Mouse (Mus musculus) kidney, embryonic 15.5 days (tissue): ENCODE data around the gene Spsb3. TPM values are rescaled to one million over a fixed set of nuclear protein-coding genes. Genes with fewer than 3 reads are reported as not detected.

ENCODE experiments used
- ATAC-seq: fragments of 200-750 bp; cut with Nextera tagmentation; replicated peaks from 2 replicates; pipeline ENCODE4 v1.8.0; 2017; ENCODE audit warnings: moderate TSS enrichment; ENCODE audit not compliant: low FRiP score
- H3K27ac ChIP-seq: fragments of 300-500 bp; sonication (generic); 2 replicates; pipeline ENCODE4 v1.5.1; 2015; ENCODE audit warnings: mild to moderate bottlenecking, inconsistent platforms
- H3K27me3 ChIP-seq: fragments of 300-500 bp; sonication (generic); 2 replicates; pipeline ENCODE4 v1.6.1; 2015; ENCODE audit warnings: inconsistent platforms
- H3K36me3 ChIP-seq: fragments of 300-500 bp; sonication (generic); 2 replicates; pipeline ENCODE4 v1.6.1; 2015; ENCODE audit warnings: inconsistent platforms
- H3K4me1 ChIP-seq: fragments of 300-500 bp; sonication (generic); 2 replicates; pipeline ENCODE4 v1.6.1; 2015; ENCODE audit warnings: inconsistent platforms
- H3K4me2 ChIP-seq: fragments of 300-500 bp; sonication (generic); 2 replicates; pipeline ENCODE4 v1.6.1; 2015; ENCODE audit warnings: moderate library complexity, mild to moderate bottlenecking, inconsistent platforms
- H3K4me3 ChIP-seq: fragments of 300-500 bp; sonication (generic); replicated peaks from 2 replicates; pipeline ENCODE4 v1.5.1; 2015; ENCODE audit warnings: mild to moderate bottlenecking, inconsistent platforms
- H3K9ac ChIP-seq: fragments of 300-500 bp; sonication (generic); 2 replicates; pipeline ENCODE4 v1.6.1; 2015; ENCODE audit warnings: mild to moderate bottlenecking, inconsistent platforms
- H3K9me3 ChIP-seq: fragments of 300-500 bp; sonication (generic); replicated peaks from 2 replicates; pipeline ENCODE4 v1.6.1; 2016; ENCODE audit warnings: inconsistent platforms
- WGBS: fragments of 180-500 bp; shearing (Covaris S2); methylation state at CpG from one replicate; pipeline ENCODE4 v1.1.7; 2015; ENCODE audit warnings: mixed read lengths; 5-methylcytosine and 5-hydroxymethylcytosine counted together
- polyA plus RNA-seq: library from polyadenylated mRNA; unstranded; fragments of >200 nt; fragmentation: Nextera tagmentation; extraction: Ambion mirVana; gene quantifications from 2 replicates; pipeline ENCODE4 v1.2.1, GENCODE M21; 2015

The Spsb3 gene
- polyA plus RNA-seq, 1 experiment from 2014 or later, result 43.7 TPM

GRCm38 (mm10) chr17:24874989-24875388 is 11.5 kb upstream of the Spsb3 start:
- 80% methylated on average over 8 of the region's 8 CpGs for WGBS
- Histone ChIP-seq H3K9me3 (no peaks in the 10 kb centered on the region), H3K27me3 (no peaks in the 10 kb centered on the region), H3K36me3 (no peaks in the 10 kb centered on the region), H3K4me3 (no peak overlapping the region), H3K4me2 (no peak overlapping the region), H3K4me1 (peaks cover 4% of the 10 kb centered on the region; the same call in 1 of the 2 replicates), H3K27ac (no peak overlapping the region), H3K9ac (no peak overlapping the region)
- ATAC-seq, result no peak

- Histone ChIP-seq H3K27me3 (no peaks in the 10 kb centered on the region), H3K4me1 (peaks cover 11% of the 10 kb centered on the region), H3K27ac (peak overlapping the region; percentile 41; the same call in 1 of the 2 replicates), H3K4me3 (no peak overlapping the region), H3K4me2 (no peak overlapping the region), H3K36me3 (peaks cover 4% of the 10 kb centered on the region), H3K9me3 (no peaks in the 10 kb centered on the region), H3K9ac (no peak overlapping the region)
- ATAC-seq, result no peak; the same call in 1 of the 2 replicates
- 52% methylated on average over 10 of the region's 10 CpGs for WGBS
Measured at GRCm38 (mm10) chr17:24877336-24878116, 8.9 kb upstream of the Spsb3 start.

GRCm38 (mm10) chr17:24878117-24878397 is 8.4 kb upstream of the Spsb3 start:
- 29% methylated on average over 5 of the region's 5 CpGs for WGBS
- Histone ChIP-seq H3K4me2 (no peak overlapping the region), H3K9ac (no peak overlapping the region), H3K27ac (peak overlapping the region; percentile 41; the same call in 1 of the 2 replicates), H3K36me3 (peaks cover 10% of the 10 kb centered on the region), H3K9me3 (no peaks in the 10 kb centered on the region), H3K27me3 (no peaks in the 10 kb centered on the region), H3K4me1 (peaks cover 11% of the 10 kb centered on the region), H3K4me3 (no peak overlapping the region)
- ATAC-seq, result no peak

GRCm38 (mm10) chr17:24878531-24878930 is 7.9 kb upstream of the Spsb3 start:
- H3K9ac ChIP-seq, result no peak overlapping the region
- no peaks in the 10 kb centered on the region for H3K27me3 ChIP-seq
- ATAC-seq, result no peak
- no peaks in the 10 kb centered on the region for H3K9me3 ChIP-seq
- peaks cover 11% of the 10 kb centered on the region for H3K4me1 ChIP-seq
- H3K36me3 ChIP-seq, result peaks cover 14% of the 10 kb centered on the region
- H3K4me3 ChIP-seq, result no peak overlapping the region
- no peak overlapping the region for H3K4me2 ChIP-seq
- 76% methylated on average over 8 of the region's 8 CpGs for WGBS
- H3K27ac ChIP-seq, result no peak overlapping the region

GRCm38 (mm10) chr17:24881738-24882440 is 4.6 kb upstream of the Spsb3 start:
- Histone ChIP-seq H3K9ac (no peak overlapping the region), H3K27ac (no peak overlapping the region), H3K36me3 (peaks cover 24% of the 10 kb centered on the region), H3K4me3 (no peak overlapping the region), H3K4me2 (no peak overlapping the region), H3K4me1 (peaks cover 22% of the 10 kb centered on the region), H3K9me3 (no peaks in the 10 kb centered on the region), H3K27me3 (no peaks in the 10 kb centered on the region)
- no peak for ATAC-seq
- WGBS, result 44% methylated on average over 7 of the region's 7 CpGs

GRCm38 (mm10) chr17:24884391-24884790 is 2.1 kb upstream of the Spsb3 start:
- Histone ChIP-seq H3K27ac (no peak overlapping the region), H3K36me3 (peaks cover 31% of the 10 kb centered on the region), H3K4me3 (no peak overlapping the region), H3K9ac (no peak overlapping the region), H3K9me3 (no peaks in the 10 kb centered on the region), H3K27me3 (no peaks in the 10 kb centered on the region), H3K4me1 (peaks cover 36% of the 10 kb centered on the region), H3K4me2 (no peak overlapping the region)
- no peak for ATAC-seq
- WGBS, result 89% methylated on average over 6 of the region's 6 CpGs

GRCm38 (mm10) chr17:24885356-24886133 is 898 bp upstream of the Spsb3 start:
- WGBS, result 24% methylated on average over 22 of the region's 22 CpGs
- H3K27ac ChIP-seq, result no peak overlapping the region
- H3K9ac ChIP-seq, result peak overlapping the region; percentile 75
- H3K4me3 ChIP-seq, result peak overlapping the region; percentile 95
- peaks cover 36% of the 10 kb centered on the region for H3K4me1 ChIP-seq
- H3K9me3 ChIP-seq, result no peaks in the 10 kb centered on the region
- peaks cover 42% of the 10 kb centered on the region for H3K36me3 ChIP-seq
- H3K27me3 ChIP-seq, result no peaks in the 10 kb centered on the region
- no peak for ATAC-seq
- peak overlapping the region; percentile 92 for H3K4me2 ChIP-seq

GRCm38 (mm10) chr17:24886932-24887271 is 459 bp downstream of the Spsb3 start:
- Histone ChIP-seq H3K27ac (peak overlapping the region; percentile 81), H3K4me2 (peak overlapping the region; percentile 89), H3K27me3 (no peaks in the 10 kb centered on the region), H3K4me3 (peak overlapping the region; percentile 95), H3K9ac (peak overlapping the region; percentile 83), H3K9me3 (no peaks in the 10 kb centered on the region), H3K36me3 (peaks cover 56% of the 10 kb centered on the region), H3K4me1 (peaks cover 30% of the 10 kb centered on the region)
- WGBS, result under 1% methylated on average over 18 of the region's 18 CpGs
- peak; percentile 41 for ATAC-seq

- WGBS, result 57% methylated on average over 18 of the region's 18 CpGs
Measured at GRCm38 (mm10) chr17:24887291-24888080, 1.0 kb downstream of the Spsb3 start.

GRCm38 (mm10) chr17:24888862-24889261 is 2.4 kb downstream of the Spsb3 start:
- H3K9ac ChIP-seq, result no peak overlapping the region
- ATAC-seq, result no peak
- H3K36me3 ChIP-seq, result peaks cover 58% of the 10 kb centered on the region
- H3K9me3 ChIP-seq, result no peaks in the 10 kb centered on the region
- no peak overlapping the region for H3K4me3 ChIP-seq
- H3K27ac ChIP-seq, result no peak overlapping the region
- peaks cover 35% of the 10 kb centered on the region for H3K4me1 ChIP-seq
- H3K4me2 ChIP-seq, result no peak overlapping the region
- H3K27me3 ChIP-seq, result no peaks in the 10 kb centered on the region
- 88% methylated on average over 3 of the region's 3 CpGs for WGBS

More at GRCm38 (mm10) chr17:24887291-24888080, 1.0 kb downstream of the Spsb3 start:
- Histone ChIP-seq H3K4me2 (peak overlapping the region; percentile 89), H3K27me3 (no peaks in the 10 kb centered on the region), H3K4me1 (peaks cover 29% of the 10 kb centered on the region), H3K4me3 (peak overlapping the region; percentile 95), H3K36me3 (peaks cover 58% of the 10 kb centered on the region), H3K9ac (peak overlapping the region; percentile 83), H3K9me3 (no peaks in the 10 kb centered on the region), H3K27ac (peak overlapping the region; percentile 81)
- ATAC-seq, result no peak
